Mouse (Mus musculus) embryo, embryonic 9.5 days (tissue): ENCODE results near the gene Cbx3.

Experiments
- DNase-seq: peaks from one replicate; pipeline ENCODE4 v3.0.0-alpha.2; 2017; ENCODE audit errors: extremely low spot score

Cbx3 gene

GRCm38 (mm10) chr6:51523807-51524320 lies 53.7 kb downstream of the Cbx3 start, which contains the start of gene Snx10:
Gene Snx10, plus strand, starts transcription at chr6:51523901.
- DNase-seq: peak; percentile 60

GRCm38 (mm10) chr6:51524321-51524931 lies 54.3 kb downstream of the Cbx3 start:
- peak; percentile 86 for DNase-seq

- no peak for DNase-seq
Observed at GRCm38 (mm10) chr6:51525001-51525400, 54.8 kb downstream of the Cbx3 start.

DNA sequence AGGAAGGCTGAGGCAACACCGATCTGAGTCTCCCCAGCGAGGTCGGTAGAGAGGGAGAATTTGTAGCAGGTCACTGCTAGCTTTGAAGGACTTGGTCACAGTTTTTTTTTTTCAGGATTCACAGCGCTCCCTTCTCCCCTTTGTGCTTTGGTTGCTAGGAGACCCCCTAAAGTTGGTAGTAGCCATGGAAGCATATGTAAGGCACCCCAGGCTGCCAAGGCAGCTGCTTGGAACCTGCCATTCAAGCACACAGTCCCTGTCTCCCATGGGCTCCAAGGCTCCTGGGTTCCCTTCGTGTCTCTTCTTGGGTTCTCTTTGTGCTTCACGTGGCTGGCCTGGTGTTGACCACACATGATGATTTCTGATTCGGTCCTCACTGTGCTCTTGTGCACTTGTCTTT lies 59.3 kb downstream of the Cbx3 start:
- DNase-seq: no peak
